Mouse (Mus musculus) ES-E14 (cell line): ENCODE measurements around the gene Anks1b. TPM values are rescaled to one million over a fixed set of nuclear protein-coding genes. Genes with fewer than 3 reads are reported as not detected.

Source experiments
- DNase-seq: peaks from one replicate; pipeline ENCODE4 v3.0.0-alpha.2; 2013; ENCODE audit warnings: low read depth, low spot score
- H3K27ac ChIP-seq: 2 replicates; pipeline ENCODE4 v1.5.1; 2012; ENCODE audit warnings: low read depth, mild to moderate bottlenecking, low read length, moderate library complexity, mixed read lengths; ENCODE audit not compliant: poor library complexity, insufficient read depth, severe bottlenecking
- H3K36me3 ChIP-seq: 2 replicates; pipeline ENCODE4 v1.6.1; 2012; ENCODE audit warnings: mild to moderate bottlenecking, low read length, moderate library complexity, mixed read lengths; ENCODE audit not compliant: control insufficient read depth, poor library complexity, insufficient read depth, severe bottlenecking
- H3K4me1 ChIP-seq, 2 experiments: fragments of 150-350 bp in 1 of 2; sonication (generic) in 1 of 2; 2 replicates each; pipeline ENCODE4 v1.6.1; 2012; ENCODE audit warnings: low read length in 2 of 2, mild to moderate bottlenecking in 1 of 2, mixed read lengths in 1 of 2; ENCODE audit not compliant: control insufficient read depth in 2 of 2, insufficient read depth in 2 of 2, poor library complexity in 1 of 2
- H3K4me3 ChIP-seq, 2 experiments: fragments of 150-350 bp in 1 of 2; sonication (generic) in 1 of 2; 2 replicates each; pipeline ENCODE4 v1.5.1; 2012; ENCODE audit warnings: low read length in 2 of 2, low read depth in 1 of 2, mild to moderate bottlenecking in 1 of 2, mixed read lengths in 1 of 2; ENCODE audit not compliant: insufficient read depth in 1 of 2, poor library complexity in 1 of 2, severe bottlenecking in 1 of 2
- H3K9ac ChIP-seq: 2 replicates; pipeline ENCODE4 v1.6.1; 2012; ENCODE audit warnings: low read depth, mild to moderate bottlenecking, low read length, mixed read lengths; ENCODE audit not compliant: poor library complexity, insufficient read depth, severe bottlenecking
- H3K9me3 ChIP-seq: fragments of 150-350 bp; sonication (generic); 2 replicates; pipeline ENCODE4 v1.6.1; 2012; ENCODE audit warnings: low read depth, mild to moderate bottlenecking, low read length; ENCODE audit not compliant: control insufficient read depth, insufficient read depth
- CHD2 ChIP-seq: IDR thresholded peaks from 2 replicates; pipeline ENCODE4 v1.6.1; 2014; ENCODE audit warnings: mild to moderate bottlenecking, low read depth, low read length, inconsistent platforms
- HCFC1 ChIP-seq: IDR thresholded peaks from 2 replicates; pipeline ENCODE4 v1.6.1; 2012; ENCODE audit warnings: low read length, inconsistent platforms, borderline replicate concordance; ENCODE audit not compliant: insufficient read depth
- MAFK ChIP-seq: IDR thresholded peaks from 2 replicates; pipeline ENCODE4 v1.6.1; 2014; ENCODE audit warnings: mild to moderate bottlenecking, low read depth, low read length, inconsistent platforms; ENCODE audit not compliant: insufficient read depth
- ZC3H11A ChIP-seq: IDR thresholded peaks from 2 replicates; pipeline ENCODE4 v1.6.1; 2012; ENCODE audit warnings: low read depth, mild to moderate bottlenecking, inconsistent platforms, low read length, borderline replicate concordance
- ZNF384 ChIP-seq: IDR thresholded peaks from 2 replicates; pipeline ENCODE4 v1.6.1; 2012; ENCODE audit warnings: low read depth, low read length, inconsistent platforms
- in situ Hi-C, 2 experiments: fragments of 600-800 bp; cut with MboI; formaldehyde crosslinking; loops; one replicate each; pipeline ENCODE4 v1.15.1; 2025; ENCODE audit warnings: low sequenced_read_pairs in 2 of 2, inconsistent platforms in 1 of 2; ENCODE audit not compliant: unreplicated experiment in 2 of 2
- total RNA-seq: library from RNA; depleted of rRNA; stranded (reverse); fragments of 300-350 nt; gene quantifications from 2 replicates; pipeline ENCODE4 v1.2.3, GENCODE M21; 2012

Anks1b gene
- total RNA-seq, 1 experiment = 2.6 TPM

GRCm38 (mm10) chr10:90828581-90829393 lies 955.5 kb downstream of the Anks1b start:
- H3K4me1 ChIP-seq = no peaks in the 10 kb centered on the region
- TF ChIP-seq CHD2 = no peak
- TF ChIP-seq HCFC1 = no peak
- TF ChIP-seq ZC3H11A = no peak
- TF ChIP-seq ZNF384 = no peak
- no peak for TF ChIP-seq MAFK
- H3K36me3 ChIP-seq = no peaks in the 10 kb centered on the region
- H3K9me3 ChIP-seq = no peaks in the 10 kb centered on the region
- DNase-seq = no peak
- in situ Hi-C loops = no loop called here
- no peak overlapping the region; the same call in 1 of the 2 replicates for H3K9ac ChIP-seq
- no peak overlapping the region for H3K27ac ChIP-seq
- peak overlapping the region; percentile 64 to 74 for H3K4me3 ChIP-seq

GRCm38 (mm10) chr10:90829394-90830267 lies 956.3 kb downstream of the Anks1b start:
- H3K4me3 ChIP-seq = peak overlapping the region; percentile 64 to 74
- in situ Hi-C loops = no loop called here
- peaks cover 0 to 2% of the 10 kb centered on the region in 2 experiments; a peak in 1 of 4 replicates for H3K4me1 ChIP-seq
- TF ChIP-seq CHD2 (no peak), ZNF384 (no peak), HCFC1 (no peak), ZC3H11A (no peak)
- no peaks in the 10 kb centered on the region for H3K36me3 ChIP-seq
- no peaks in the 10 kb centered on the region for H3K9me3 ChIP-seq
- no peak for DNase-seq
- H3K9ac ChIP-seq = peak overlapping the region; percentile 54; the same call in 1 of the 2 replicates
- H3K27ac ChIP-seq = no peak overlapping the region

- no peak overlapping the region; a peak in 1 of 4 replicates for H3K4me3 ChIP-seq
- H3K9me3 ChIP-seq = no peaks in the 10 kb centered on the region
- peaks cover 0 to 2% of the 10 kb centered on the region in 2 experiments; a peak in 1 of 4 replicates for H3K4me1 ChIP-seq
- no peaks in the 10 kb centered on the region for H3K36me3 ChIP-seq
- no peak overlapping the region for H3K9ac ChIP-seq
- in situ Hi-C loops = no loop called here
- DNase-seq = no peak
- TF ChIP-seq ZNF384 (no peak), HCFC1 (no peak), ZC3H11A (no peak), CHD2 (no peak)
- no peak overlapping the region for H3K27ac ChIP-seq
Measured at GRCm38 (mm10) chr10:90830268-90830585, 956.9 kb downstream of the Anks1b start.

GRCm38 (mm10) chr10:90830591-90831287 lies 957.4 kb downstream of the Anks1b start:
- TF ChIP-seq ZC3H11A (no peak), HCFC1 (no peak), ZNF384 (no peak)
- no peaks in the 10 kb centered on the region for H3K36me3 ChIP-seq
- in situ Hi-C loops = no loop called here
- H3K27ac ChIP-seq = no peak overlapping the region
- no peaks in the 10 kb centered on the region for H3K9me3 ChIP-seq
- no peak for DNase-seq
- H3K4me1 ChIP-seq = peaks cover 0 to 2% of the 10 kb centered on the region in 2 experiments; a peak in 1 of 4 replicates
- no peak overlapping the region for H3K9ac ChIP-seq
- no peak overlapping the region for H3K4me3 ChIP-seq
